Mouse (Mus musculus) limb, embryonic 13.5 days (tissue): Measurements from ENCODE around the gene Parp12. TPM values are rescaled to one million over a fixed set of nuclear protein-coding genes. Genes with fewer than 3 reads are reported as not detected.

Source experiments
- ATAC-seq: fragments of 200-750 bp; cut with Nextera tagmentation; 2 replicates; pipeline ENCODE4 v1.8.0; 2017; ENCODE audit warnings: low read depth, moderate number of reproducible peaks, moderate TSS enrichment; ENCODE audit not compliant: low FRiP score
- H3K27ac ChIP-seq: fragments of 300-500 bp; sonication (generic); 2 replicates; pipeline ENCODE4 v1.5.1; 2015; ENCODE audit warnings: inconsistent platforms, mild to moderate bottlenecking, moderate library complexity
- H3K27me3 ChIP-seq: fragments of 300-500 bp; sonication (generic); 2 replicates; pipeline ENCODE4 v1.6.1; 2015; ENCODE audit warnings: mild to moderate bottlenecking, inconsistent platforms
- H3K36me3 ChIP-seq: fragments of 300-500 bp; sonication (generic); 2 replicates; pipeline ENCODE4 v1.6.1; 2015; ENCODE audit warnings: inconsistent platforms, mild to moderate bottlenecking, moderate library complexity
- H3K4me1 ChIP-seq: fragments of 300-500 bp; sonication (generic); 2 replicates; pipeline ENCODE4 v1.6.1; 2015; ENCODE audit warnings: inconsistent platforms
- H3K4me2 ChIP-seq: fragments of 300-500 bp; sonication (generic); replicated peaks from 2 replicates; pipeline ENCODE4 v1.6.1; 2015; ENCODE audit warnings: inconsistent platforms, mild to moderate bottlenecking, moderate library complexity
- H3K4me3 ChIP-seq: fragments of 300-500 bp; sonication (generic); 2 replicates; pipeline ENCODE4 v1.5.1; 2015; ENCODE audit warnings: moderate library complexity, mild to moderate bottlenecking, inconsistent platforms
- H3K9ac ChIP-seq: fragments of 300-500 bp; sonication (generic); 2 replicates; pipeline ENCODE4 v1.6.1; 2015; ENCODE audit warnings: mild to moderate bottlenecking, inconsistent platforms
- H3K9me3 ChIP-seq: fragments of 300-500 bp; sonication (generic); 2 replicates; pipeline ENCODE4 v1.6.1; 2016; ENCODE audit warnings: inconsistent platforms
- WGBS: fragments of 180-500 bp; shearing (Covaris S2); methylation state at CpG from one replicate; pipeline ENCODE4 v1.1.7; 2015; 5-methylcytosine and 5-hydroxymethylcytosine counted together
- polyA plus RNA-seq: library from polyadenylated mRNA; unstranded; fragments of >200 nt; fragmentation: Nextera tagmentation; extraction: Ambion mirVana; gene quantifications from 2 replicates; pipeline ENCODE4 v1.2.1, GENCODE M21; 2015

The Parp12 gene
- polyA plus RNA-seq, 1 experiment from 2014 or later: 8.5 TPM

DNA sequence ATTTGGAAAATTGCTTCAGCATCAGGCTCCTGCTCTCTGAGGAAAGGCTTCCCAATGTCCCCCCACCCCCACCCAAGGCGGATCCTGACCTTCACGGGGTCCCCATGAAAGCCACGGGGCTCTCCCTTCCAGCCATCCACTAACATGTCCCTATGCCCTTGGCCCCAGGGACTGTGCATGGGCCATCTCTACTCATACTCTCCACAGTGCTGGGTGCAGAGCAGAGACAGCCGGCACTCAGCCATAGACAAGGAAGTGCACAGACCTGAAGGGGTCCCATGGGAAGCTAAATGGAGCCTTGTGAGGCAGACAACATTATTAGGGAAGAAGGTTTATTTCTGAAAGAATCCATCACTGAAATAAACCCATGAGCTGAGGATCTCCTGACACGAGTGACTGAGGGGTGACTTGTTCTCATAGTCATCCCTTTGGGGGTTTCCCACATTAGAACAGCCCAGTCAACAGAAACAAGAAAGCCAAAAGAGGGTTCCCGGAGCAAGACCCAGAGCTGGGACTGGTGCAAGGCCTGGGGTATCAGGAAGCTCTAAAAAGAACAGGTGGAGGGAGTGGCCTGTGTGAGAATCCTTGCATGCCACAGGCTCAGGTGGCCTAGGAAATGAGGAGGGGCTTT lies 63.2 kb downstream of the Parp12 start:
- H3K27ac ChIP-seq: 0 out of 2 replicates have a peak overlapping the region, but pooled peaks have one; percentile 48
- 51% methylated on average over 6 of the region's 6 CpGs for WGBS

DNA sequence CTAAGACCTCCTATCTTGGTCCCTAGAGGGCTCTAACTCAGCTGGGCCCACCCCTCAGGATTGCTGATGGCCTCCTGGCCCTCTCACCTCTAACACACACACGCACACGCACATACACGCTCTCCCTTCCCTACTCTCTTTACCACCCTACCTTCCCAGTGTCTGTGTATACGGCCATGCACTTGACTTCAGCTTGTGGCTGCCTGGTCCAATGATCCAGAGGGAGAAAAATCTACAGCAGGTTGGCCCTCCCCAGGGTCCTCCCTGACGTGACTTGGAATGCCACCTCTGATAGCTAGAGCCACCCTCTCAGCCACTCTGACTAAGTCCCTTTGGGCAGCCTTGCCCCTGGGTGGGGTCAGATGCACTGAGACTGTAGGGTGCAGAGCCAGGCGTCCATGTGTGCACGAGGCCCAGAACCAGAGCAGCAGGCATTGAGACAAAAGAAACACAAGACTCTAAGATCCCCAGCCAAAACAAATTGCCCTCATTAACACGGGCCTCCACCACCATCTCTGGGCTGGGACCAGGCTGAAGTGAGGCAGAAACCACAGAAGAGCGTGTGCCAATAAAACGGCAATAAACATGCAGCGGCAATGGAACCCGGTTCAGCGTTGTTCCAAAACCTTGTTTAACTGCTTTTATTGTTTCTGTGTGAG lies 63.8 kb downstream of the Parp12 start:
- peak; percentile 64; the same call in 1 of the 2 replicates for ATAC-seq
- no peaks in the 10 kb centered on the region for H3K36me3 ChIP-seq
- WGBS: 41% methylated on average over 13 of the region's 13 CpGs
- no peaks in the 10 kb centered on the region for H3K9me3 ChIP-seq
- 0 out of 2 replicates have a peak overlapping the region, but pooled peaks have one; percentile 48 for H3K27ac ChIP-seq
- no peak overlapping the region for H3K9ac ChIP-seq
- no peak overlapping the region for H3K4me3 ChIP-seq
- peaks cover 24% of the 10 kb centered on the region for H3K27me3 ChIP-seq
- peaks cover 34% of the 10 kb centered on the region for H3K4me1 ChIP-seq
- H3K4me2 ChIP-seq: peak overlapping the region; percentile 9; the same call in 1 of the 2 replicates

More for the DNA sequence above, 63.2 kb downstream of the Parp12 start:
- Histone ChIP-seq H3K9ac (no peak overlapping the region), H3K36me3 (no peaks in the 10 kb centered on the region), H3K9me3 (no peaks in the 10 kb centered on the region), H3K4me1 (peaks cover 34% of the 10 kb centered on the region), H3K4me2 (peak overlapping the region; percentile 9; the same call in 1 of the 2 replicates), H3K4me3 (no peak overlapping the region), H3K27me3 (peaks cover 24% of the 10 kb centered on the region)
- ATAC-seq: peak; percentile 48; the same call in 1 of the 2 replicates

DNA sequence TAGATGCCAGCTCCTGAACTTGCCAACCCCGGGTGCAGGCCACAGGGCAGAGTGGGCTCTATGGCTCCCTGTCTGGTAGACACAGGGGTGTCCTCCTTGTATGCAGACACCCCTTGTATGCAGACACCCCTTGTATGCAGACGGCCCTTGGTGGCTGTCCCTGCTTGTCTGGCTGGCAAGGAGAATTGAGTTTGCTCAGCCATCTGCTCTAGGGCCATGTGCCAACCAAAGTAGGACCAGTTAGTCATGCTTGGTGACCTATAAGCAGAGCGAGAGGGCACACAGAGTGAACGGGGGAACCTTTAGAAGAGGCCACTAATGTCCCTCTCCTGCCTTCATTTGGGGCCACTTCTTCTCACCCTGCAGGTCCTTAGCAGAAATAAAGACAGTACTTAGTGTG lies 65.5 kb downstream of the Parp12 start:
- no peak for ATAC-seq
- WGBS: 86% methylated on average over 4 of the region's 4 CpGs
- H3K4me2 ChIP-seq: no peak overlapping the region

DNA sequence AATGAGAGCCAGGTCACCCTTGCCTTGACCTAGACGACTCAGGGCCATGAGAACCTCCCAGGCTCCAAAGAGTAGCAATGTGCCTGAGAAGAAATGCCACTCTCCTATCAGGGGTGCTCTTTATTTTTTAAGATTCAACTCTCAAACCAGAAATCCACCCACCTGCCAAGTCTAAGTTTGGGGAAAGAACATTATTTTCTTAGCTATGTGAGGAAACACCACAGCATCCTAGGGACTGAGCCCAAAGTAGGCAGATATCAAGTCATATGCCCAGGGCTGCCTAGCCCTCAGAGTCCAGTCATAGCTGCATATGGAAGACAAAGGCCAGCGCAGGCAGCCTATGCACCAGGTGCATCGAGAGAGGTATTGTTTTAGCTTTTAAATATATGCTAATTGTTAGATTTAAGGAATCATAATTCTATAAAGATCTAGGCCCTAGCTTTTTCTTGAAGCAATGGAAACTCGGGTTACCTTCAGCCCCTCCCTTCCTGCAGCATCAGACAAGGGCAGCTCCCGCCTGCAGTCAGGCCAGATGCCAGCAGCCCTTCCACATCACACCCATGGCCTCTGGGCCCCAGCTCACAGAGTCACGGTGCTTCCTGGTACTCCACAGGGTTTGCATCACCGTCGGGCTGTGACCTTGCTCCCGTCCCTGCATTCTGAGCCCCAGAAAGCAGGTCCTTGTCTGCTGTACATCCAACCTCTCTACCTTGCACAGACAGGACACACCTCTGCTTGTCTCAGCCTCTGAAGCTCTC lies 66.2 kb downstream of the Parp12 start:
- Histone ChIP-seq H3K9ac (no peak overlapping the region), H3K9me3 (no peaks in the 10 kb centered on the region), H3K4me1 (peaks cover 34% of the 10 kb centered on the region), H3K27ac (no peak overlapping the region), H3K4me2 (no peak overlapping the region), H3K27me3 (peaks cover 24% of the 10 kb centered on the region), H3K4me3 (no peak overlapping the region), H3K36me3 (no peaks in the 10 kb centered on the region)
- no peak for ATAC-seq
- WGBS: 74% methylated on average over 9 of the region's 9 CpGs

More for the DNA sequence above, 65.5 kb downstream of the Parp12 start:
- no peaks in the 10 kb centered on the region for H3K9me3 ChIP-seq
- H3K27ac ChIP-seq: no peak overlapping the region
- no peak overlapping the region for H3K9ac ChIP-seq
- peaks cover 34% of the 10 kb centered on the region for H3K4me1 ChIP-seq
- no peaks in the 10 kb centered on the region for H3K36me3 ChIP-seq
- peaks cover 24% of the 10 kb centered on the region for H3K27me3 ChIP-seq
- no peak overlapping the region for H3K4me3 ChIP-seq

DNA sequence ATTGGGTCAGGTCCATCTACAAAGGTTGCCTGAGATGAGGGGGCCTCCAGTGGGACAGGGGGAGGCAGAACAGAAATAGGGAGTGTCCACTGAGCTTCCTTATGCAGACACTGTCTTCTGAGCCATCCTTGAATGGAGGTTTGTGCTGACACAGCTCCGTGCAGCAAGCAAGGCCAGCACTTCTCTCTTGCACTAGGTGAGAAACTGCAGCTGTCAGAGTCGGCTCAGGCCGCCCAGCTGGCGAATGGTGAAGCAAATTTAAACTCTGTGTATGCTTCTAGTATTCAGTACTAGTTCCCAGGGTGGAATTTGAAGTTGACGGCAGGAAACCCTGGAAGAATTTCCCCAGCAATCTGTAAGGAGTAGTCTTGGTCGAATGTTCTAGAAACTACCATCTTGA lies 67.3 kb downstream of the Parp12 start:
- 77% methylated on average over 6 of the region's 6 CpGs for WGBS
- Histone ChIP-seq H3K27me3 (peaks cover 22% of the 10 kb centered on the region), H3K27ac (no peak overlapping the region), H3K36me3 (no peaks in the 10 kb centered on the region), H3K4me2 (no peak overlapping the region), H3K4me3 (no peak overlapping the region), H3K9me3 (no peaks in the 10 kb centered on the region), H3K4me1 (peaks cover 31% of the 10 kb centered on the region), H3K9ac (no peak overlapping the region)
- ATAC-seq: no peak

DNA sequence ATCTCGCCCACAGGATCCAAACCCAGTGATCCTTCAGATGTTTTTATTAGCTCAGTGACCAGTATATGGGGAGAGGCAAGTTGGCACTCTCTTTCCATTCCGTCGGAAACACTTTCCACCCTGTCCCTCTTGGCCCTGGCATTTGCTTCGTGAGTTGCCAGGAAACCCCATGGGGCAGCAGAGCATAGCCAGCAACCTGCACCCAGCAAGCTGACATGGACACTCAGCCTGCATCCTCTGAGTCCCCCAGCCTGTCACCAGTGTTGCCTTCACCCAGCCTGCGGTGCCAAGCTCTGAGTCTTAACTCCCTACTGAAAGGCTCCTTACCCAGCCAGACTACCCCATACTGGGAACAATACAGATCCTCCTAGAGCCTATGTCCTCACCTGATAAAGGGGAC lies 69.0 kb downstream of the Parp12 start:
- Histone ChIP-seq H3K9ac (no peak overlapping the region), H3K4me3 (no peak overlapping the region), H3K4me1 (peaks cover 14% of the 10 kb centered on the region), H3K36me3 (no peaks in the 10 kb centered on the region), H3K4me2 (no peak overlapping the region), H3K27me3 (peaks cover 22% of the 10 kb centered on the region), H3K9me3 (no peaks in the 10 kb centered on the region), H3K27ac (no peak overlapping the region)
- ATAC-seq: no peak
- 70% methylated on average over 5 of the region's 5 CpGs for WGBS

DNA sequence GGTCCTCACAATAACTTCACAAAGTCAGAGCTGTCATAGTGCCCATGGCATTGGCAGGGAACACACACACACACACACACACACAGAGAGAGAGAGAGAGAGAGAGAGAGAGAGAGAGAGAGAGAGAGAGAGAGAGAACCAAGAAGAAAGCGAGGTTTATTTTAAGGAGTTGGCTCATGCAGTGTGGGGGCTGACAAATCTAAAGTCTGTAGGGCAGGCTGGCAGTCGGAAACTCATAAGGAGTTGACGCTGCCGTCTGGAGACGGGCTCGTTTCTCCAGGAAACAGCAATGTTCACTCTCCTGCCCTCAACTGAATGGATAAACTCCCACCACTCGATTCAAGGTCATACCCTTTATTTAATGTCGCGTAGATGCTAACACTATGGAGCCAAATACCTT lies 77.7 kb downstream of the Parp12 start:
- 0 out of 2 replicates have a peak, but pooled peaks cover 5% of the 10 kb centered on the region for H3K27me3 ChIP-seq
- H3K36me3 ChIP-seq: no peaks in the 10 kb centered on the region
- no peak overlapping the region for H3K4me3 ChIP-seq
- no peak overlapping the region for H3K27ac ChIP-seq
- ATAC-seq: no peak
- H3K9ac ChIP-seq: no peak overlapping the region
- no peak overlapping the region for H3K4me2 ChIP-seq
- no peaks in the 10 kb centered on the region for H3K9me3 ChIP-seq
- H3K4me1 ChIP-seq: peaks cover 9% of the 10 kb centered on the region
- WGBS: 74% methylated on average over 9 of the region's 9 CpGs

Other genes with a start within 250 kb of the Parp12 start
- gene Tbxas1, start 242.9 kb downstream of the Parp12 start, polyA plus RNA-seq: 1.5 and 1.9 TPM in 2 replicates
- 19.6 and 19.8 TPM in 2 replicates for gene Hipk2, start 242.2 kb downstream of the Parp12 start, polyA plus RNA-seq
- gene Kdm7a, start 88.4 kb upstream of the Parp12 start, polyA plus RNA-seq: 7.2 and 7.8 TPM in 2 replicates